Mouse (Mus musculus) midbrain, embryonic 15.5 days (tissue): ENCODE data around the gene Msl3. TPM values are rescaled to one million over a fixed set of nuclear protein-coding genes. Genes with fewer than 3 reads are reported as not detected.
A peak's percentile ranks its signal among the peaks of the same experiment; 100 is the strongest.
"Not testable (repeated sequence)": the region's sequence is repeated elsewhere in the genome, so short reads cannot be mapped to it uniquely, and the experiment has no call there.

Experiments
- ATAC-seq: fragments of 200-750 bp; cut with Nextera tagmentation; replicated peaks from 2 replicates; pipeline ENCODE4 v1.8.0; 2017; ENCODE audit warnings: moderate TSS enrichment
- H3K27ac ChIP-seq: fragments of 300-500 bp; sonication (generic); 2 replicates; pipeline ENCODE4 v1.5.1; 2015; ENCODE audit warnings: mild to moderate bottlenecking, inconsistent platforms
- H3K27me3 ChIP-seq: fragments of 300-500 bp; sonication (generic); replicated peaks from 2 replicates; pipeline ENCODE4 v1.6.1; 2015; ENCODE audit warnings: inconsistent platforms
- H3K36me3 ChIP-seq: fragments of 300-500 bp; sonication (generic); replicated peaks from 2 replicates; pipeline ENCODE4 v1.6.1; 2015; ENCODE audit warnings: inconsistent platforms
- H3K4me1 ChIP-seq: fragments of 300-500 bp; sonication (generic); 2 replicates; pipeline ENCODE4 v1.6.1; 2015; ENCODE audit warnings: inconsistent platforms
- H3K4me2 ChIP-seq: fragments of 300-500 bp; sonication (generic); 2 replicates; pipeline ENCODE4 v1.6.1; 2015; ENCODE audit warnings: inconsistent platforms, mild to moderate bottlenecking, moderate library complexity
- H3K4me3 ChIP-seq: fragments of 300-500 bp; sonication (generic); 2 replicates; pipeline ENCODE4 v1.5.1; 2015; ENCODE audit warnings: mild to moderate bottlenecking, inconsistent platforms
- H3K9ac ChIP-seq: fragments of 300-500 bp; sonication (generic); 2 replicates; pipeline ENCODE4 v1.6.1; 2015; ENCODE audit warnings: mild to moderate bottlenecking, inconsistent platforms
- H3K9me3 ChIP-seq: fragments of 300-500 bp; sonication (generic); 2 replicates; pipeline ENCODE4 v1.6.1; 2016; ENCODE audit warnings: inconsistent platforms
- WGBS: fragments of 180-500 bp; shearing (Covaris S2); methylation state at CpG from one replicate; pipeline ENCODE4 v1.1.7; 2015; ENCODE audit warnings: mixed read lengths; 5-methylcytosine and 5-hydroxymethylcytosine counted together
- polyA plus RNA-seq: library from polyadenylated mRNA; unstranded; fragments of >200 nt; fragmentation: Nextera tagmentation; extraction: Ambion mirVana; gene quantifications from 2 replicates; pipeline ENCODE4 v1.2.1, GENCODE M21; 2015

The Msl3 gene
- polyA plus RNA-seq: 15.9 and 16.3 TPM in 2 replicates

GRCm38 (mm10) chrX:168673525-168674406, at the start of gene Msl3:
TSS of gene Msl3 (minus strand) at chrX:168673898.
- Histone ChIP-seq H3K9ac (peak within 1 kb of the TSS; percentile 64), H3K4me3 (peak within 1 kb of the TSS; percentile 61), H3K9me3 (no peaks in the 10 kb centered on the region), H3K27me3 (peaks cover 5% of the 10 kb centered on the region; the same call in 1 of the 2 replicates), H3K36me3 (0 out of 2 replicates have a peak, but pooled peaks cover 3% of the 10 kb centered on the region), H3K4me2 (peak within 1 kb of the TSS; percentile 83), H3K27ac (peak within 1 kb of the TSS; percentile 91), H3K4me1 (no peaks in the 10 kb centered on the region)
- WGBS: 30% methylated on average over 61 of the region's 88 CpGs
- ATAC-seq: peak; percentile 94

- WGBS: 68% methylated on average over 2 of the region's 2 CpGs
- no peak overlapping the region for H3K9ac ChIP-seq
- ATAC-seq: no peak
- H3K27me3 ChIP-seq: no peaks in the 10 kb centered on the region
- H3K4me3 ChIP-seq: no peak overlapping the region
- H3K4me1 ChIP-seq: no peaks in the 10 kb centered on the region
- no peak overlapping the region for H3K27ac ChIP-seq
- no peaks in the 10 kb centered on the region for H3K36me3 ChIP-seq
- no peaks in the 10 kb centered on the region for H3K9me3 ChIP-seq
- no peak overlapping the region for H3K4me2 ChIP-seq
Measured at GRCm38 (mm10) chrX:168717969-168718368, 44.3 kb upstream of the Msl3 start.

GRCm38 (mm10) chrX:168674407-168674962, 787 bp upstream of the Msl3 start:
- H3K4me1 ChIP-seq: no peaks in the 10 kb centered on the region
- peak overlapping the region; percentile 91 for H3K27ac ChIP-seq
- H3K4me3 ChIP-seq: peak overlapping the region; percentile 61
- H3K9me3 ChIP-seq: no peaks in the 10 kb centered on the region
- peak overlapping the region; percentile 64 for H3K9ac ChIP-seq
- 33% methylated on average over 10 of the region's 10 CpGs for WGBS
- peaks cover 5% of the 10 kb centered on the region; the same call in 1 of the 2 replicates for H3K27me3 ChIP-seq
- peak overlapping the region; percentile 83 for H3K4me2 ChIP-seq
- peak; percentile 55 for ATAC-seq
- H3K36me3 ChIP-seq: no peaks in the 10 kb centered on the region

DNA sequence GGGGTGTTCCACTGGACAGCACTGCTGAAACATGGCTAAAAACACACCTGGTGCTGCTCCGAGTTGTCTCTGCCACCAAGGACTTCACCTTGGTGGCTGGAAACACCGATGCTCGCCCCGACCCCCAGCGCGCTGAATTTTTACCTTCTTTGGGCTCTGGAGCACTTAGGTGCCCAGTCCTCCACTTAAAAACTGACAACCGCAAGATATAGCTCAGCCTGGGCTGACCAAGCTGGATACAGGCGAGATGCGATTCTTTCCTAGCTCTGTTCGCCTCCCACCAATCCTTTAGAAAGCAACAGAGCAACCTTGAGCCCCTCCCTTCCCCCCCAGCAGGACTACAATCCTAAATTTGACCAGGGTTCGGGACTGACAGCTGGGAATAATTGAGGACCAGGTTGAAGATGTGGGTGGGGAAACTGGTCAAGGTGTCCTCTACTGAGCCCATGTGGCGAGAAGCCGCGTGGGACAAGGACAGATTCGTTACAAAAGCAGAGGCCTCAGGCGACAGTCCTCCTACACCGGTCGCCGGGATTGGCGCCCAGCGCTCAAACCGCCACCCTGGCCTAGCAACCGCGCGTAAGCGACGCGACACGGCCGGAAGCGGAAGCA, 679 bp downstream of the Msl3 start:
- Histone ChIP-seq H3K4me1 (no peaks in the 10 kb centered on the region), H3K9ac (peak overlapping the region; percentile 64)
- peak; percentile 16 for ATAC-seq

DNA sequence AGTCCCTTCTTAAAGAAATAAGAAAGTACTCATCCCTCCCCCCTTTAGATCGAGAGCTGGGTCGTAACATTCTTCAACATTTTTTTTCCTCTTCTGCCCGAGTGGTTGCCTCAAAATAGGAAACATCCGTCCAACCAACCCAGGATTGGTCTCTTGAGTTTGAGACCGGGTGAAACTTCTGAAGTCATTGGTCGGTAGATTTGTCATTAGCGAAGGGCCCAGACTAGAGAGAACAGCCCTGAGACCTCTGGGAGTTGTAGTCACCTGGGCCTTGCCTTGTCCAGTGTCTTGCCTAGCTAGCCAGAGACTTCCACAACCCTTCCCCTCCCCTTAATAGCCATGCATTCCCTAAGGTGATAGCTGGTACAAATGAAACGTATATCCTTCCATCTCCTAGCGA, 1.3 kb downstream of the Msl3 start:
- 17% methylated on average over 9 of the region's 9 CpGs for WGBS
- Histone ChIP-seq H3K27ac (peak overlapping the region; percentile 91; the same call in 1 of the 2 replicates), H3K4me2 (peak overlapping the region; percentile 83), H3K4me3 (peak overlapping the region; percentile 61), H3K36me3 (0 out of 2 replicates have a peak, but pooled peaks cover 7% of the 10 kb centered on the region), H3K9ac (peak overlapping the region; percentile 64), H3K4me1 (no peaks in the 10 kb centered on the region), H3K9me3 (no peaks in the 10 kb centered on the region), H3K27me3 (peaks cover 5% of the 10 kb centered on the region; the same call in 1 of the 2 replicates)
- peak; percentile 59 for ATAC-seq

More for the DNA sequence above, 679 bp downstream of the Msl3 start:
- H3K9me3 ChIP-seq: no peaks in the 10 kb centered on the region
- H3K27me3 ChIP-seq: peaks cover 5% of the 10 kb centered on the region; the same call in 1 of the 2 replicates
- WGBS: 26% methylated on average over 31 of the region's 31 CpGs
- peak overlapping the region; percentile 83 for H3K4me2 ChIP-seq
- H3K36me3 ChIP-seq: 0 out of 2 replicates have a peak, but pooled peaks cover 7% of the 10 kb centered on the region
- H3K4me3 ChIP-seq: peak overlapping the region; percentile 61
- peak overlapping the region; percentile 91 for H3K27ac ChIP-seq

- H3K4me1 ChIP-seq: no peaks in the 10 kb centered on the region
- 74% methylated on average over 12 of the region's 12 CpGs for WGBS
- no peak overlapping the region for H3K27ac ChIP-seq
- H3K9ac ChIP-seq: no peak overlapping the region
- ATAC-seq: no peak
- H3K4me3 ChIP-seq: no peak overlapping the region
- no peaks in the 10 kb centered on the region for H3K9me3 ChIP-seq
- no peaks in the 10 kb centered on the region for H3K27me3 ChIP-seq
- H3K36me3 ChIP-seq: 0 out of 2 replicates have a peak, but pooled peaks cover 8% of the 10 kb centered on the region
- no peak overlapping the region for H3K4me2 ChIP-seq
Measured at GRCm38 (mm10) chrX:168663982-168664689, 9.6 kb downstream of the Msl3 start.

- WGBS: 59% methylated on average over 4 of the region's 4 CpGs
- Histone ChIP-seq H3K4me1 (no peaks in the 10 kb centered on the region), H3K36me3 (no peaks in the 10 kb centered on the region), H3K27me3 (no peaks in the 10 kb centered on the region), H3K4me3 (no peak overlapping the region), H3K9me3 (no peaks in the 10 kb centered on the region), H3K27ac (no peak overlapping the region), H3K4me2 (no peak overlapping the region), H3K9ac (no peak overlapping the region)
- no peak for ATAC-seq
Measured at GRCm38 (mm10) chrX:168660236-168660635, 13.5 kb downstream of the Msl3 start.

GRCm38 (mm10) chrX:168659803-168660202, 13.9 kb downstream of the Msl3 start:
- 52% methylated on average over 4 of the region's 4 CpGs for WGBS
- ATAC-seq: peak; percentile 70; the same call in 1 of the 2 replicates

GRCm38 (mm10) chrX:168659275-168659674, 14.4 kb downstream of the Msl3 start:
- Histone ChIP-seq H3K9me3 (no peaks in the 10 kb centered on the region), H3K4me3 (no peak overlapping the region), H3K4me2 (no peak overlapping the region), H3K27ac (no peak overlapping the region), H3K4me1 (no peaks in the 10 kb centered on the region), H3K27me3 (no peaks in the 10 kb centered on the region), H3K9ac (no peak overlapping the region), H3K36me3 (no peaks in the 10 kb centered on the region)
- 90% methylated on average over 3 of the region's 3 CpGs for WGBS
- ATAC-seq: no peak

More at GRCm38 (mm10) chrX:168659803-168660202, 13.9 kb downstream of the Msl3 start:
- H3K4me2 ChIP-seq, H3K4me3 ChIP-seq, H3K27me3 ChIP-seq, H3K4me1 ChIP-seq, H3K9me3 ChIP-seq, H3K9ac ChIP-seq, H3K27ac ChIP-seq, H3K36me3 ChIP-seq: not testable (repeated sequence)

DNA sequence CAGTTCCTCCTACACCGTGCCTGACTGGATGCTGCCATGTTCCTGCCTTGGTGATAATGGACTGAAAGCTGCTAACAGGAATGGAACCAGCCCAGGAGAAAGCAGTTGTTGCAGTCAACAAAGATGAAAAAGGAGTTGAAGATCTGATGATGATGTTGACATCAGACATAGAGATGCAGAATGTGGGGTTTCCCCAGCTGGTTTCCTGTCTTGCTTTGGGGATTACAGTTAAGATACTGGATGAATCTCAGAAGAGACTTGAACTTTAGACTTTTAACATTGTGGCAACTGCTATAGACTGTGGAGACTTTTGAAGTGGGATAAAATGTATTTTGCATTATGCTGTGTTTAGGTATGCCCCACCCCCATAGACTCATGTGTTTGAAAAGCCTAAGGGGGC, 15.9 kb downstream of the Msl3 start:
- Histone ChIP-seq H3K27me3 (0 out of 2 replicates have a peak, but pooled peaks cover under 1% of the 10 kb centered on the region), H3K4me1 (no peaks in the 10 kb centered on the region), H3K27ac (no peak overlapping the region), H3K4me3 (no peak overlapping the region), H3K36me3 (no peaks in the 10 kb centered on the region), H3K9ac (no peak overlapping the region), H3K9me3 (no peaks in the 10 kb centered on the region), H3K4me2 (no peak overlapping the region)
- 89% methylated on average over 1 of the region's 1 CpGs for WGBS
- ATAC-seq: no peak

DNA sequence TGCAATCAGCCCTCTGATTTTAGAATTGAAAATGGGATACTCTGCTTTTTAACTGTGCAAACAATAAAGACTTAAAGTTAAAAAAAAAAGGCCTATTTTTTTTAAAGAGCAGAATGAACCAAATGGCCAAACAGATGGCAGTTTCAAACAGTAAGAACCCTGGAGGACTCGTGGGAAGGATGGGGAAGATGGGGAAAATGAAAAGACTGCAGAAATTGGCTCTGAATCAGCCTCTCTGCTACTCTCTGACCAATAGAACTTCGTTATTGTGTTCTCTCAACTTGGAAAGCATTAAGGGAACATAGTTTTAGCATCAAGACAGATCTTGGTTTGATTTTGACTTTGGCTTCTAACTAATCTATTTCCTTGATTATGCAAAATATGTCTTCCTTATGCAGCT, 24.4 kb downstream of the Msl3 start:
- Histone ChIP-seq H3K4me3 (no peak overlapping the region), H3K9ac (no peak overlapping the region), H3K4me2 (no peak overlapping the region), H3K27me3 (peaks cover 2% of the 10 kb centered on the region; the same call in 1 of the 2 replicates), H3K27ac (no peak overlapping the region), H3K4me1 (no peaks in the 10 kb centered on the region), H3K36me3 (no peaks in the 10 kb centered on the region), H3K9me3 (no peaks in the 10 kb centered on the region)
- 65% methylated on average over 2 of the region's 2 CpGs for WGBS
- no peak for ATAC-seq
